Mouse (Mus musculus) MEL-GATA-1-ER (cell line): Measurements from ENCODE around the gene Dgkh.
"Not testable (repeated sequence)": the region's sequence is repeated elsewhere in the genome, so short reads cannot be mapped to it uniquely, and the experiment has no call there.

ENCODE experiments used
- DNase-seq: peaks from one replicate; pipeline ENCODE4 v3.0.0-alpha.2; 2012; ENCODE audit warnings: low read depth; ENCODE audit errors: extremely low read depth

Dgkh gene

DNA sequence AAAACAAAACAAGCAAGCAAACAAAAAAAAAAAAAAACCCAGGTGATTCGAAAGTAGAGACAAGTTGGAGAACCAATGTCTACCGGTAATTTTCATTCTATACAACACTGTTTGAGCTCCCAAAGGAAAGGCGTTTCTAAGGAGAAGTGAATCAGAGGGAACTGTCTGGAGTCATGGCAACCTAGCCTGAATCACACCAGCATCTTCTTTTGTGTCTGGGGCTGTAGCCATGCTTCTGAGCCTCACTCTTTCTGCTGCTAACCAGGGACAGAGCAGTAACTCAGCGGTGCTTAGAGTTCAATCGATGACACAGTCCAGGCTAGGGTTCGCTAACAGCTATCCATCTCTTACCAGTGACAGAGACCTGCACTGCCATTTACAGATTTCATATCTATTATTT, 99.8 kb downstream of the Dgkh start:
- DNase-seq = no peak

- no peak for DNase-seq
Measured at GRCm38 (mm10) chr14:78630923-78631875, 101.4 kb downstream of the Dgkh start.

DNA sequence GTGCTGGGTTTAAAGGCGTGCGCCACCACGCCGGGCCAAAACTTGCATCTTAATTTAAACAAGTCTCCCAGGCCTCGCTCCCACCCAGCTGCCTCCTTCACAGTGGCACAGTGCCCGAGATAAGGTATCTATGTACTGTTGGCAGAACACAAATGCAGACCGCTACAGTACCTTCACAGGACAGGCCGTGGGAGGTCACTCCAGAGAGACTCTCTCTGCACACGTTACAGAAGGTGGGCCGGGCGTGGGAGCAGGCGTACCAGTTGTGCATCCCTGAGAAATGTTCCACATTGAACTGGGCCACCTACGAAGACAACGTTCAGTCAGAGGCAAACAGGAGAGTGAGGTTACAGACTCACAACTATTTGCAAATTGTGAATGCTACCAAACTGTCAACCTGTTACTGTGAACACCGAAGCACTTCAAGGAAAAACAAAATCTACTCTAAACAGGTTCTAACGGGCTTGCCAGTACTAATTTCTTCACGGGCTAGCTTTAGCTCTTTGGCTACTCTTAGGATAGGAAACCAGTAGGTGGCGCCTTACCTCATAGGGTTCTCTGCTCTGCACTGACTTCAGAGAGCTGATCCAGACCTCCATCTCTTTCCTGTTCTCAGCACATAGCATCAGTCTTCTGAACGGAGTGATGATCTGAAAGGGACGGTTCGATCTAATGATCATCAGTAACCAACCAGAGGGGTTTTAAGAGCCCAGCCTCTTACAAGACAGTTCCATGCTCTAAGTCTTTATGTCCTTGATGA, 104.9 kb downstream of the Dgkh start:
- peak; percentile 49 for DNase-seq

DNA sequence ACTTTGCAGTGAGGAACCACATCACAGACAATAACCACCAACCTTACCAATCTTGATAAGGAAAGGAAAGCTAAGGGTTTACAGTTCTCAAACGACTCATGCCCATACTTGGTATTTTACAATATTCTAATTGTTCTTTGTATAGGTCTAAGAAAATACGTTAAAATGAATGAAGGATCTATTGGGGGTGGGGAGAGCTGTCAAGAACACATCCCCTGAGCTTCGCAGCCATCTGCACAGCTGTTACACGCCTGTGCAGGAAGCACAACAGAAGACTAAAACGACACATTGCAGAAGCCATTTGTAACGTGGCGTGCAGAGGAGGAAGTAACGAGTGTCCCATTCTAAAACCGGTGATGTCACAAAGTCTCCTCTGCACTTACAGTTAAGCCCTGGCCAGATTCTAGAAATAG, 113.7 kb downstream of the Dgkh start:
- DNase-seq = no peak

- DNase-seq = no peak
Measured at GRCm38 (mm10) chr14:78613569-78613968, 119.0 kb downstream of the Dgkh start.

DNA sequence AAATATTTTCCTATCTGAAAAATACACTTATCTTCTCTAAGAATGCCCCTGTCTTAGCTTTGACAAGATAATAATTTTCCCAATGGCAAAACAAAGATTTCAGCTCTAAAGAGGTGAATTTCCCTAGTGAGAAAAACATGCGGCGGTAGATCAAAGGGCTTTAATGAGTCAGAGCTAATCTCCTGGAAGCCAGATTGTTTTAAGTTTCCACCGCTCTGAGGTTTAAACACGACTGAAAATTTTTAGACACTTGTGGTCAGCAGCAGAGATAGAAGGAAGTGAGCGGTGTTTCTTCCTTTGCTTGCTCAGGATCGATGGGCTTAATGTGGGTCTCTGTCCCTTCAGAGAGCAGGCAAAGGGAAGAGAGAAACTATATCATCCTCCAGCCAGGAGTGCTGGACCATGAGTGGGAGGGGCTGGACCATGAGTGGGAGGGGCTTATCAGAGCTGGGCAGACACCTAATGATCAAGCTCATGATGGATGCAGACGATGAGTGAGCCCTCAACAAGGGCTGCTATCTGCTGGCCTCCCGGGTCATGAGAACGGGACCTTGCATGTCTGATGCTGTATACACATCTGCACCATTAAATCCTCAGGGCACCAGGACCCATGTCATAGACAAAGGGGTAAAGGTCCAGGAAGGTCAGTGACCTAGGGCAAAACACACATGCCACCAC, 120.3 kb downstream of the Dgkh start:
- no peak for DNase-seq

DNA sequence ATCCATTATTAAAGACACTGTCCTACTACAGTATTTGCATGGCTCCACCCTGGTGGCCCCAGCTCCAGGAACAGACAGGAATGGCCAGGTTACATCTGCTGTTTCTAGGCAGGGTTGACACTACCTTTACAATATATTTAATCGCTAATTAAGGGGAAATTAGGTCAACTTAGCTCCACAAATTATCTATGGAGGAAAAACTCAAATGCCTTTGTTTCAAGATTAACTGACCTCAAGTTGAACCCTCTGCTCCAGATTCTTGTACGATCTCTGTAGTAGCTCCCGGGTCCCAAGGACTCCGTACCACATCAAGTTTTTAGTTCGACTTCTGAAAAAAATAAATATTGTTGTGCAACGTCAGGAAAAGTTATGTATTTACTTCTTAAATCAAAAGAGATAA, 137.7 kb downstream of the Dgkh start:
- no peak for DNase-seq

DNA sequence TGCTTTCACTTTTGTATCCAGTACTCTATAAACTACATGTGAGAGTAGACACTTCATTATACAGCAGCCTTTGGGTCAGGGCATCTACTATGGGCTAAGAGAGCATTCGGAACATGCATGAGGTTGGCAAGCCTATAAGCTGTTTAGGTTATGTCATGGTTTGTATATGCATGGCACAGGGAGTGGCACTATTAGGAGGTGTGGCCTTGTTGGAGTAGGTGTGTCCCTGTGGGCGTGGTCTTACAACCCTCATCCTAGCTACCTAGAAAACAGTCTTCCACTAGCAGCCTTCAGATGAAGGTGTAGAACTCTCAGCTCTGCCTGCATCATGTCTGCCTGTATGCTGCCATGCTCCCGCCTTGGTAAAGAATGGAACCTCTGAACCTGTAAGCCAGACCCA, 139.6 kb downstream of the Dgkh start:
- DNase-seq = no peak

GRCm38 (mm10) chr14:78590335-78590734, 142.2 kb downstream of the Dgkh start:
- DNase-seq = peak; percentile 28

DNA sequence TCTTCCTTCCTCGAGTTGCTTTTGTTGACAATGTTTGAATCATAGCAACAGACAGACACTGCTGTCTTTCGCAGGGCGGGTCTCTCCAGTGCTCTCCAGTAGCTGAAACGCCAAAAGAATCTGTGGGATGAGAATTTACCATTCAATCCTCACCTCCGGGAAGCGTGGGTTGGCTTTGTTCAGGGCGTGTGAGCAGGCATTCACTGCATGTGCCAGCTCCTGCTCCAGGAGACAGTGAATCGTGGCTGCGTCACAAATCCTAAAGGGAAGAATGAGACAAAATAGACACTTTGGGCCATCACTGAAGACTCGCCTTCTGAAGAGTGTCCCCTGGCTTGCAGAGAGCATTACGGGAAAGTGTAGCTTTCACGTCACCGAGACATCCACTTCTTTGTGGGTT, 148.4 kb downstream of the Dgkh start:
- no peak for DNase-seq

GRCm38 (mm10) chr14:78583168-78583567, 149.4 kb downstream of the Dgkh start:
- DNase-seq = peak; percentile 32

DNA sequence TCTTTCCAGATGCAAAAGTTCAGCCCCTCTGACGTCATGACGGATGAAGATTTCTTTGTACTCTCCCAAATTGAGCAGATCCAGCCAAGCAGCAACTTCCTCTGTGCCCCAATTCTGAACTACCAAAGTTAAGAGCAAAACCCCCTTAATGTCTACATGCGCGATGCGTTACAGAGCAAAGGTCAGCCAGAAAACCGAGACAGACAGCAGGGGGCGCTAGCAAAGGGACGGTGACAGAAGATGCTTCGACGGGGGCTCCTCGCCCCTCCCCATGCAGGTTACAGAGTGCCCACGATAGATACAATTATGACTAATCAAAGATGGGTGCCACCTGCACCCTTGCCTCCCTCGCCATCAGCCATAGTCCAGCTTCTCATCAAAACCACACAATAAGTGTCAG, 156.7 kb downstream of the Dgkh start:
- DNase-seq = no peak

- no peak for DNase-seq
Measured at GRCm38 (mm10) chr14:78568410-78568809, 164.2 kb downstream of the Dgkh start.

GRCm38 (mm10) chr14:78566431-78566830, 166.1 kb downstream of the Dgkh start:
- no peak for DNase-seq

- no peak for DNase-seq
Measured at GRCm38 (mm10) chr14:78564292-78564691, 168.3 kb downstream of the Dgkh start.

- no peak for DNase-seq
Measured at GRCm38 (mm10) chr14:78563211-78563610, 169.4 kb downstream of the Dgkh start.

- DNase-seq = no peak
Measured at GRCm38 (mm10) chr14:78562121-78562520, 170.5 kb downstream of the Dgkh start.

DNA sequence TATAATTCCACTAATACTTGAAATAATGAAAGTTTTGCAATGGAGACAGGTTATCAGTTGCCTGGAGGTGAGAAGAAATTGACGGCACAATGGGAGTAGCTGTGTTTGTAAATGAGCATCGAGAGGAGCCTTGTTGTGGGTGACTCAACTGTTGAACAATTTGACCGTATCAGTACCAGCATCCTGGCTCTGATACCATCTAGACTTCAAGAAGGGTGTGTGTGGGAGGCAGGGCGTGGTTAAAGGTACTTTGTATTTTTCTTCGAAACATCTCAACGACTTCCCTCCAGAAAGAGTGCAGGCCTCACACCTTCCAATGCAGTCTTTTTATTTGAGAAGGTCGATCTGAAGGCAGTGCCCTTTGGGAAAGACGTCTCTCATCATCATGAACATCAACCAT, 173.5 kb downstream of the Dgkh start:
- no peak for DNase-seq

- not testable (repeated sequence) for DNase-seq
Measured at GRCm38 (mm10) chr14:78554830-78555229, 177.7 kb downstream of the Dgkh start.

DNA sequence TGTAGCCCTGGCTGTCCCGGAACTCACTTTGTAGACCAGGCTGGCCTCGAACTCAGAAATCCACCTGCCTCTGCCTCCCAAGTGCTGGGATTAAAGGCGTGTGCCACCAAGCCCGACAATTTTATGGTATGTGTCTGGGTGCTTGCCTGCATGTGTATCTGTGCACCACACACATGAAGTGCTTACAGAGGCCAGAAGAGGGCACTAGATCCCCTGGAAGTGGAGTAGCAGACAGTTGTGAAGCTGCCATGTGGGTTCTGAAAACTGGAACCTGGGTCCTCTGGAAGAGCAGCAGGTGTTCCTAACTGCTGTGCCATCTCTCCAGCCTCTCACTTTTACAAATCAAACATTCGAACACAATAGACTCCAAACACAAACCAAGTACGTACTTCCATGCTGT, 178.9 kb downstream of the Dgkh start:
- no peak for DNase-seq

- DNase-seq = no peak
Measured at GRCm38 (mm10) chr14:78548807-78549206, 183.8 kb downstream of the Dgkh start.

- DNase-seq = no peak
Measured at GRCm38 (mm10) chr14:78541319-78541718, 191.3 kb downstream of the Dgkh start.
